Mouse (Mus musculus) C2C12 (cell line): ENCODE results near the gene Ccser1. TPM values are rescaled to one million over a fixed set of nuclear protein-coding genes. Genes with fewer than 3 reads are reported as not detected.

Experiments used
- H3K27me3 ChIP-seq: one replicate; pipeline ENCODE4 v1.6.1; 2011; ENCODE audit not compliant: control insufficient read depth, insufficient read depth, insufficient read length
- H3K36me3 ChIP-seq: one replicate; pipeline ENCODE4 v1.6.1; 2011; ENCODE audit not compliant: control insufficient read depth, insufficient read depth
- H3K4me3 ChIP-seq: one replicate; pipeline ENCODE4 v1.5.1; 2011; ENCODE audit warnings: mild to moderate bottlenecking, control low read depth; ENCODE audit not compliant: poor library complexity, insufficient read depth, severe bottlenecking
- H3K79me2 ChIP-seq: one replicate; pipeline ENCODE4 v1.6.1; 2011; ENCODE audit not compliant: control insufficient read depth, insufficient read depth
- H3K79me3 ChIP-seq: one replicate; pipeline ENCODE4 v1.6.1; 2011; ENCODE audit warnings: low read depth, control low read depth
- H3ac ChIP-seq: one replicate; pipeline ENCODE3; 2011; ENCODE audit warnings: low read depth; ENCODE audit not compliant: control insufficient read depth, insufficient read length
- CEBPB ChIP-seq: IDR thresholded peaks from one replicate; pipeline ENCODE4 v1.6.1; 2011; ENCODE audit warnings: low read depth, mild to moderate bottlenecking, control low read depth, moderate library complexity
- CTCF ChIP-seq: IDR thresholded peaks from one replicate; pipeline ENCODE4 v1.5.1; 2011; ENCODE audit not compliant: control insufficient read depth, insufficient read depth, insufficient read length
- FOSL1 ChIP-seq: IDR thresholded peaks from one replicate; pipeline ENCODE4 v1.8.0; 2011; ENCODE audit warnings: mild to moderate bottlenecking, low read length; ENCODE audit not compliant: poor library complexity, insufficient read depth, severe bottlenecking
- MAX ChIP-seq: IDR thresholded peaks from one replicate; pipeline ENCODE4 v1.6.1; 2011; ENCODE audit warnings: mild to moderate bottlenecking, control low read depth
- MYOD1 ChIP-seq: IDR thresholded peaks from one replicate; pipeline ENCODE4 v1.6.1; 2011; ENCODE audit warnings: low read depth; ENCODE audit not compliant: control insufficient read depth, insufficient read length
- MYOG ChIP-seq: IDR thresholded peaks from one replicate; pipeline ENCODE4 v1.6.1; 2011; ENCODE audit not compliant: control insufficient read depth, insufficient read length; ENCODE audit errors: extremely low read depth
- USF1 ChIP-seq: IDR thresholded peaks from one replicate; pipeline ENCODE4 v1.6.1; 2011; ENCODE audit warnings: low read depth, mild to moderate bottlenecking, control low read depth, moderate library complexity
- polyA plus RNA-seq: library from polyadenylated mRNA; unstranded; fragments of >200 nt; fragmentation: generic; extraction: Trizol; gene quantifications from one replicate; pipeline ENCODE4 v1.2.1, GENCODE M21; 2012; ENCODE audit warnings: missing spikeins

The Ccser1 gene
- polyA plus RNA-seq, 1 experiment = 0.68 TPM

GRCm38 (mm10) chr6:61614920-61615319, 434.8 kb downstream of the Ccser1 start:
- H3ac ChIP-seq = no peak overlapping the region
- no peaks in the 10 kb centered on the region for H3K79me3 ChIP-seq
- H3K4me3 ChIP-seq = no peak overlapping the region
- no peaks in the 10 kb centered on the region for H3K27me3 ChIP-seq
- no peaks in the 10 kb centered on the region for H3K36me3 ChIP-seq
- TF ChIP-seq CTCF (no peak), CEBPB (no peak), USF1 (no peak), FOSL1 (no peak), MAX (no peak), MYOG (no peak), MYOD1 (no peak)
- H3K79me2 ChIP-seq = no peaks in the 10 kb centered on the region

DNA sequence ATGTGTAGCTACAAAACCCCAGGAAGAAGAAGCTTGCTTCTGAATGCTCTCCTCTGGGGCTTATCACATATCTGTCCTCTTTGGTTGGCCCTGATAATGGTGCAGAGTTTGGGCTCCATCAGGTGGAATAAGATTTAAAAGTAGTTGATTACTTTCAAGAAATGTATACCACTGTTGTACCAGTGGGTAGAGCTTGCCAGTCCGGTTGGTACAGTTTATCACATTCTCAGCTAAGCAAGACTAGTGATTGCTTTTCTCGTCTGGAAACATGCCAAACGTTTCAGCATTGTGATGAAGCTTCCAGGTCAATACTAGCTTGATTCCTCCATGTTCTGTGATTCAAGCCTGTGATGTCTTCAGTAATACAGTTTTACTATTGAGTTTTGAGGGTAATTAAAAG, 441.6 kb downstream of the Ccser1 start:
- H3K79me3 ChIP-seq = no peaks in the 10 kb centered on the region
- H3K36me3 ChIP-seq = no peaks in the 10 kb centered on the region
- no peak for TF ChIP-seq FOSL1
- no peak for TF ChIP-seq MYOD1
- no peak for TF ChIP-seq USF1
- TF ChIP-seq CEBPB = no peak
- no peak for TF ChIP-seq MYOG
- no peaks in the 10 kb centered on the region for H3K27me3 ChIP-seq
- no peaks in the 10 kb centered on the region for H3K79me2 ChIP-seq
- H3ac ChIP-seq = no peak overlapping the region
- H3K4me3 ChIP-seq = no peak overlapping the region

DNA sequence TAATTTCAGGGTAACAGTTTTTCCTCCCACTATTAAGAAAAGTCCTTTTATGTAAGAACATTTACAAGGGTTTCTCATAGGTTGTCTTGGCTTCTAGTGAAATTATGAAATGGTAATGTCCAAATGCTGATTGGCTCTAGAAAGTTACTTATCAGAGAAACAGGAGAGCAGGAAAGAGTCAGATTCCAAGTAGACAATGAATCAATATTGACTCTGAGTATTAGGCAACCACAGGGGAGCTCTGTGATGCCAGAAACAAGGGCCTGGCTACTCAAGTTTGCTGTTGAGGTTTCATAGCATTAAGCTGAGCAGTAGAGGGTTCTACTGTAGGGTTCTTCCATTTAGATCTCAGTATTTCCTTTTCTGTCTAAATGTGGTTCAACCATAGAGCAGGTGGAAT, 481.3 kb downstream of the Ccser1 start:
- H3K27me3 ChIP-seq = no peaks in the 10 kb centered on the region
- TF ChIP-seq MAX = no peak
- no peak for TF ChIP-seq USF1
- TF ChIP-seq CTCF = no peak
- no peak for TF ChIP-seq MYOG
- TF ChIP-seq CEBPB = no peak
- TF ChIP-seq FOSL1 = no peak
- TF ChIP-seq MYOD1 = no peak
- no peaks in the 10 kb centered on the region for H3K36me3 ChIP-seq
- H3ac ChIP-seq = no peak overlapping the region
- H3K4me3 ChIP-seq = no peak overlapping the region
- no peaks in the 10 kb centered on the region for H3K79me2 ChIP-seq
- H3K79me3 ChIP-seq = no peaks in the 10 kb centered on the region

DNA sequence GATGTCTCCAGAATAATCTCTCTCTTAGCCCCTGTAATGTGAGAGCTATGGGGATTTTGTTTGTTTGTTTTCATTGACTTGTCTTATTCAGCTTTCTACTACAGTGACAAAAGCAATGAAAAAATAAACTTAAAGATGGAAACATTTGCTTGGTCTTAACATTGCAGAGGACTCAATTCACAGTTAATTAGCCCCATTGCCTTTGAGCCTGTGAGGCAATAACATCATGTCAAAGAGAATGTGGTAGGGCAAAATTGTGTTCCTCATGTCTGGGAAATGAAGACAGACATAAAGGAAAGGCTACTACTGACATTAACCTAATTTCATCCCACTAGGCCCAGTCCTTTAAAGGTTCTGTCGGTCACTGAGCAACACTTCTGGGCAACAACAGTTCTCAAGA, 484.4 kb downstream of the Ccser1 start:
- TF ChIP-seq FOSL1 (no peak), CTCF (no peak), MAX (no peak)
- H3K27me3 ChIP-seq = no peaks in the 10 kb centered on the region
- H3K79me3 ChIP-seq = no peaks in the 10 kb centered on the region
- H3K4me3 ChIP-seq = no peak overlapping the region
- no peaks in the 10 kb centered on the region for H3K36me3 ChIP-seq
- no peak overlapping the region for H3ac ChIP-seq
- H3K79me2 ChIP-seq = no peaks in the 10 kb centered on the region

GRCm38 (mm10) chr6:61687002-61687401, 506.9 kb downstream of the Ccser1 start:
- Histone ChIP-seq H3K79me3 (no peaks in the 10 kb centered on the region), H3K79me2 (no peaks in the 10 kb centered on the region), H3K4me3 (no peak overlapping the region), H3K36me3 (no peaks in the 10 kb centered on the region), H3ac (no peak overlapping the region), H3K27me3 (no peaks in the 10 kb centered on the region)
- TF ChIP-seq USF1 (peak; percentile 46), CEBPB (no peak)

- H3K36me3 ChIP-seq = no peaks in the 10 kb centered on the region
- H3K79me2 ChIP-seq = no peaks in the 10 kb centered on the region
- no peak for TF ChIP-seq MYOG
- no peak for TF ChIP-seq MYOD1
- no peak for TF ChIP-seq CEBPB
- TF ChIP-seq FOSL1 = no peak
- no peak for TF ChIP-seq USF1
- TF ChIP-seq CTCF = no peak
- no peak for TF ChIP-seq MAX
- no peak overlapping the region for H3K4me3 ChIP-seq
- H3K27me3 ChIP-seq = no peaks in the 10 kb centered on the region
- no peaks in the 10 kb centered on the region for H3K79me3 ChIP-seq
- H3ac ChIP-seq = no peak overlapping the region
These were observed 522.9 kb downstream of the Ccser1 start for GRCm38 (mm10) chr6:61703003-61703402.
